Mouse (Mus musculus): ENCODE results near the gene Bard1.

DNA sequence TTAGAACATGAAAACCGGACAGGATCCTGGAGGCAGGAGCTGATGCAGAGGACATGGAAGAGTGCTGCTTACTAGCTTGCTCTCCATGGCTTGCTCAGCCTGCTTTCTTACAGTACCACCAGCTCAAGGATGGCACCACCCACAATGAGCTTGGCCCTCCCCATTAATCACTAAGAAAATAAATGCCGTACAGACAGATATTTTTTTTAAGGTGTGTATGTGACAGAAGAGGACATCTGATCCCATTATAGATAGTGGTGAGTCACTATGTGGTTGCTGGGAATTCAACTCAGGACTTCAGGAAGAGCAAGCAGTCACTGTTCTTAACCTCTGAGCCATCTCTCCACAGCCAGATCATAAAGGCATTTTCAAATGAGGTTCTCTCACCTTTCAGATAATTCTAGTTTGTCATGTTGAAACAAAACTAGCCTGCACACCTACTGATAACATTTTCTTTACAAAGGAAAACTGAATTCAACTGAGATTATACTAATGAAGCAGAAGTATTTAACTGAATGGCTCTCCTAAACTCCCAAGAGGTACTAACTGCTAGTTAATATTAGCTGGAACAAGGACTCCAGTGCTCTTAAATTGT is 7.6 kb downstream of the Bard1 start:
- TF ChIP-seq CTCF (conservative IDR thresholded peaks at IDR 0.05; ENCODE audit: insufficient read depth, insufficient read length, low read depth, low read length) (no peak), POLR2A (IDR thresholded peaks at IDR 0.05; ENCODE audit: low read depth, low read length) (no peak)

Measured in kidney, adult 2 months (tissue).